ENCODE assay signal across 26 mouse cellular contexts in the genomic region with DNA sequence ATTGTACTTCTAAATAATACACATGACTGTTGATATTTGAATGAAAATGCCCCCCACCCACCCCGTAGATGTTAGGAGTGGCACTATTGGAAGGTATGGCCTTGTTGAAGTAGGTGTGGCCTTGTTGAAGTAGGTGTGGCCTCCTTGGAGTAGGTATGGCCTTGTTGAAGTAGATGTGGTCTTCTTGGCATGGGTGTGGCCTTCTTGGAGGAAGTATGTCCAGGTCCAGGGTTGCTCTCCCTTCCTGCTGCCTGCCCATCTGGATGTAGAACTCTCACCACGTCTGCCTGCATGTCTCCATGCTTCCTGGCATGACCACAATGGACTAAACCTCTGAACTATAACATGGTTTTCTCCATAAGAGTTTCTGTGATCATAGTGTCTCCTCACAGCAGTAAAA.
"Had no signal": no experiment of that assay in that cellular context is flagged by ENCODE, and none has a peak within 500 bp of the region (broad histone marks: within the 10 kb centered on the region; RNA-seq: fewer than 3 reads in every experiment).

No protein-coding gene starts in this region.

- H3K4me1 ChIP-seq: heart, embryonic 13.5 days; heart, embryonic 15.5 days; intestine, embryonic 15.5 days; limb, embryonic 10.5 days; limb, embryonic 12.5 days had no signal

- H3K4me2 ChIP-seq: heart, embryonic 11.5 days; heart, embryonic 13.5 days; heart, embryonic 15.5 days; hindbrain, embryonic 14.5 days; intestine, embryonic 15.5 days; limb, embryonic 12.5 days; liver, embryonic 11.5 days had no signal

- H3K4me3 ChIP-seq: gastrocnemius, adult 2 months; heart, adult 2 months; heart, embryonic 13.5 days; heart, embryonic 15.5 days; intestine, embryonic 15.5 days; layer of hippocampus, adult 2 months; left cerebral cortex, adult 2 months; limb, embryonic 10.5 days; limb, embryonic 12.5 days had no signal

- H3K27ac ChIP-seq: gastrocnemius, adult 2 months; heart, adult 2 months; heart, embryonic 13.5 days; heart, embryonic 15.5 days; hindbrain, embryonic 14.5 days; intestine, embryonic 15.5 days; layer of hippocampus, adult 2 months; left cerebral cortex, adult 2 months; limb, embryonic 10.5 days; limb, embryonic 12.5 days had no signal

- H3K27me3 ChIP-seq: heart, embryonic 13.5 days; heart, embryonic 15.5 days; intestine, embryonic 15.5 days; limb, embryonic 12.5 days had no signal

- H3K9me3 ChIP-seq: heart, embryonic 13.5 days; heart, embryonic 15.5 days; intestine, embryonic 15.5 days; limb, embryonic 10.5 days; limb, embryonic 12.5 days had no signal

- H3K36me3 ChIP-seq: heart, embryonic 13.5 days; heart, embryonic 15.5 days; intestine, embryonic 15.5 days; limb, embryonic 10.5 days; limb, embryonic 12.5 days had no signal

- ATAC-seq: hindbrain, embryonic 16.5 days; inflammation-experienced regulatory T-cells, adult 6 months; intestine, embryonic 15.5 days; intestine, postnatal 0 days had no signal

- H3K9ac ChIP-seq: heart, embryonic 13.5 days; heart, embryonic 15.5 days; hindbrain, embryonic 14.5 days; intestine, embryonic 15.5 days; limb, embryonic 12.5 days had no signal

- DNase-seq: gastrocnemius, adult 2 months; gastrocnemius, postnatal 10 days; gastrocnemius, postnatal 25 days; heart, adult 11 months; heart, adult 2 months; heart, postnatal 14 days; heart, postnatal 36 days; kidney, adult 18-20 months; kidney, adult 8-10 months; kidney, postnatal 10 days; kidney, postnatal 25 days; kidney, postnatal 4 days; liver had no signal
